Mouse (Mus musculus): ENCODE results near the gene Mettl15.
"Not testable (repeated sequence)": the region's sequence is repeated elsewhere in the genome, so short reads cannot be mapped to it uniquely, and the experiment has no call there.

DNA sequence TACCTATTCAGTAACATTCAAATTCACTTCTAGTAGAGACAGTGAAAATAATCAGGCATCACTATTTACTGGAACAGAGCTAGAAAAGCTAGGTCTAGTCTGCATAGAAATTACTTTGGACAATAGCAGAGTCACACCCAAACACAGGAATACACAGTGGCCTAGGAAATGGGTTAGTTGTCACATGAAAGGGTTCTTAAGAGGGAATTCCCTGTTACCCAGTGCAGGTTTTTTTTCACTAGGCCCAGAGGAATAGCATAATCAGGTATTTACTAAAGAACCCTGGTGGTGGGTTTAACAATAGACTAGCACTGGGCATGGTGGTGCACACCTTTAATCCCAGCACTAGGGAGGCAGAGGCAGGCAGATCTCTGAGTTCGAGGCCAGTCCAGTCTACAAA is 69.9 kb downstream of the Mettl15 start:
- TF ChIP-seq POLR2A (IDR thresholded peaks at IDR 0.05; ENCODE audit: borderline replicate concordance, low read depth, low read length); CTCF (IDR thresholded peaks at IDR 0.05; ENCODE audit: low read depth, low read length): not testable (repeated sequence)

All from bone marrow macrophage, adult 2 months (primary cell).